Mouse (Mus musculus) limb, embryonic 12.5 days (tissue): ENCODE measurements around the gene Dnah11. TPM values are rescaled to one million over a fixed set of nuclear protein-coding genes. Genes with fewer than 3 reads are reported as not detected.
"Not testable (repeated sequence)": the region's sequence is repeated elsewhere in the genome, so short reads cannot be mapped to it uniquely, and the experiment has no call there.

Experiments used
- ATAC-seq: fragments of 200-750 bp; cut with Nextera tagmentation; 2 replicates; pipeline ENCODE4 v1.8.0; 2017; ENCODE audit warnings: low read depth, moderate TSS enrichment; ENCODE audit not compliant: insufficient number of reproducible peaks, insufficient read depth, low FRiP score, low TSS enrichment
- H3K27ac ChIP-seq: fragments of 300-500 bp; sonication (generic); 2 replicates; pipeline ENCODE4 v1.5.1; 2016; ENCODE audit warnings: mild to moderate bottlenecking, moderate library complexity
- H3K27me3 ChIP-seq: fragments of 300-500 bp; sonication (generic); 2 replicates; pipeline ENCODE4 v1.6.1; 2016; ENCODE audit warnings: mild to moderate bottlenecking, moderate library complexity
- H3K36me3 ChIP-seq: fragments of 300-500 bp; sonication (generic); 2 replicates; pipeline ENCODE4 v1.6.1; 2016; ENCODE audit warnings: mild to moderate bottlenecking, moderate library complexity
- H3K4me1 ChIP-seq: fragments of 300-500 bp; sonication (generic); replicated peaks from 2 replicates; pipeline ENCODE4 v1.6.1; 2016
- H3K4me2 ChIP-seq: fragments of 300-500 bp; sonication (generic); 2 replicates; pipeline ENCODE4 v1.6.1; 2016; ENCODE audit warnings: mild to moderate bottlenecking, moderate library complexity
- H3K4me3 ChIP-seq: fragments of 300-500 bp; sonication (generic); replicated peaks from 2 replicates; pipeline ENCODE4 v1.5.1; 2016; ENCODE audit warnings: mild to moderate bottlenecking
- H3K9ac ChIP-seq: fragments of 300-500 bp; sonication (generic); replicated peaks from 2 replicates; pipeline ENCODE4 v1.6.1; 2016; ENCODE audit warnings: mild to moderate bottlenecking, moderate library complexity
- H3K9me3 ChIP-seq: fragments of 300-500 bp; sonication (generic); 2 replicates; pipeline ENCODE4 v1.6.1; 2016; ENCODE audit warnings: mild to moderate bottlenecking, moderate library complexity
- WGBS: fragments of 180-500 bp; shearing (Covaris S2); methylation state at CpG from one replicate; pipeline ENCODE4 v1.1.7; 2016; 5-methylcytosine and 5-hydroxymethylcytosine counted together
- polyA plus RNA-seq: library from polyadenylated mRNA; unstranded; fragments of >200 nt; fragmentation: Nextera tagmentation; extraction: Ambion mirVana; gene quantifications from 2 replicates; pipeline ENCODE4 v1.2.1, GENCODE M21; 2016

Dnah11 gene
- polyA plus RNA-seq, 1 experiment from 2014 or later: 0.06 TPM

DNA sequence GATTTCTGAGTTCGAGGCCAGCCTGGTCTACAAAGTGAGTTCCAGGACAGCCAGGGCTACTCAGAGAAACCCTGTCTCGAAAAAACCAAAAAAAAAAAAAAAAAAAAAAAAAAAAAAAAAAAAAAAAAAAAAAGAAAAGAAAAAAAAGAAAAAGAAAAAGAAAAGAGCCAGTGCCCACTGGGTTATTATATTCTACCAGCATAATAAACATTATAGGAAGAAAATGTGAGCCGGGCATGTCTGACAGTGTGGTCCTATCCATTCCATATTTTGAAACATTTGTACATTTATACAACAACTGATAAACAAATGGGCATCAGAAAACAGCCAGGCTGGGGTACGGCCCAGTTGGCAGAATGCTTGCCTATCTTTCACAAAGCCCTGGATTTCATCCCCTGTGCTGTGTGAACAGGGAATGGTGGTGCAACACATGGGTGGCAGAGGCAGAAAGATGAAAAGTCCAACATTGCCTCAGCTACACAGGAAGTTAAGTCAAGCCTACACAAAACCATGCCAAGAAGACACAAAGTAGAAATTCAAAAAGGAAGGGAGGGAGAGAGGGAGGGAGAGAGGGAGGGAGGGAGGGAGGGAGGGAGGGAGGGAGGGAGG is 293.5 kb downstream of the Dnah11 start:
- H3K4me1 ChIP-seq, H3K27ac ChIP-seq, H3K4me2 ChIP-seq, H3K9me3 ChIP-seq, ATAC-seq, H3K27me3 ChIP-seq, H3K36me3 ChIP-seq, H3K4me3 ChIP-seq, H3K9ac ChIP-seq: not testable (repeated sequence)
- WGBS: 74% methylated on average over 4 of the region's 4 CpGs

- Histone ChIP-seq H3K9me3 (no peaks in the 10 kb centered on the region), H3K4me1 (no peaks in the 10 kb centered on the region), H3K4me2 (no peak overlapping the region), H3K27ac (no peak overlapping the region), H3K27me3 (no peaks in the 10 kb centered on the region), H3K36me3 (no peaks in the 10 kb centered on the region), H3K9ac (no peak overlapping the region), H3K4me3 (no peak overlapping the region)
- no peak for ATAC-seq
- 84% methylated on average over 8 of the region's 8 CpGs for WGBS
These were observed 295.2 kb downstream of the Dnah11 start for GRCm38 (mm10) chr12:117903671-117904070.

- not testable (repeated sequence) for H3K9me3 ChIP-seq, H3K4me1 ChIP-seq, H3K4me3 ChIP-seq, H3K4me2 ChIP-seq, H3K27me3 ChIP-seq, H3K36me3 ChIP-seq, H3K9ac ChIP-seq, ATAC-seq, H3K27ac ChIP-seq
- WGBS: 83% methylated on average over 2 of the region's 4 CpGs
These were observed 297.5 kb downstream of the Dnah11 start for GRCm38 (mm10) chr12:117901352-117901751.

GRCm38 (mm10) chr12:117900798-117901197 is 298.0 kb downstream of the Dnah11 start:
- not testable (repeated sequence) for ATAC-seq, H3K27me3 ChIP-seq, H3K9ac ChIP-seq, H3K36me3 ChIP-seq, H3K27ac ChIP-seq, H3K9me3 ChIP-seq, H3K4me2 ChIP-seq, H3K4me3 ChIP-seq, H3K4me1 ChIP-seq
- WGBS: 67% methylated on average over 1 of the region's 4 CpGs

DNA sequence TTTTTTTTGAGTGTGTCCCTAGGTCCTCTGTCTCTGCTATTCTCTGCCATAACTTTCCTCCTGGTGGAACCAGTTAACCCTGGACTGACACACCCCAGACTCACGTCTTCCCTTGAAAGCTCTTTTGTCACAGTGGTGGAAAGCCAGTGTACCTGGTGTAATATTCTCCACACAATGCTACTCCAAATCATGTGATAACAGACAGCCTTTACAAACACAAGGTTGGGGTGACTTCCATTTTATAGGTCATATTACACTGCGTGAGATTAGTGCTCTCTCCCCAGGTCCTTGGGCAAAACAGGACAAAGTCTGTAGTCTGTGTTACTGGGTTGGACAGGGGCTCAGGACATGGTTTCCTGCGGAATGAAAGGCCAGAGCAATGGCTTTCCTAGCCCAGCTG is 311.4 kb downstream of the Dnah11 start:
- Histone ChIP-seq H3K9ac (no peak overlapping the region), H3K27me3 (no peaks in the 10 kb centered on the region), H3K36me3 (peaks cover 3% of the 10 kb centered on the region; the same call in 1 of the 2 replicates), H3K4me2 (no peak overlapping the region), H3K27ac (no peak overlapping the region), H3K9me3 (no peaks in the 10 kb centered on the region), H3K4me3 (no peak overlapping the region), H3K4me1 (no peaks in the 10 kb centered on the region)
- ATAC-seq: no peak
- WGBS: 69% methylated on average over 3 of the region's 3 CpGs

DNA sequence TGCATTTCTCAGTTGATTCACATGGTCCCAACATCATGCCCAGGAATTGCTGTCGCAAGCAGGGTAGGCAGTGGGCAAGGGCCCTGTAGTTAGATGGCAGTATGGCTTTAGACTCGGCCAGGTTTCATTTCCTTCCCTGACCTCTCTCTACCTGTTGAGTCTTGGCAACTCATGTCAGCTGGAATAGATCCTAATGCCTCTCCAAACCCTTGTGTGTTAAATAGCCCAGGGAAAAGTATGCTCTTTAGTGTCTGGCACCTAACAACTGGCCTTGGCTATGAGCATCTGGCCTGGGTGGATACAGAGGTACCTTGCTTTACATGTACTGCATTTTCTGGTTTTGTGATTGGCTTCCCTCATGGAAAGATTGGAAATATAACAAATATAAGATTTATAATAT is 314.2 kb downstream of the Dnah11 start:
- ATAC-seq: no peak
- WGBS: 95% methylated on average over 2 of the region's 2 CpGs

GRCm38 (mm10) chr12:117878341-117878740 is 320.5 kb downstream of the Dnah11 start:
- Histone ChIP-seq H3K27ac (no peak overlapping the region), H3K9ac (no peak overlapping the region), H3K4me1 (no peaks in the 10 kb centered on the region), H3K27me3 (no peaks in the 10 kb centered on the region), H3K9me3 (no peaks in the 10 kb centered on the region), H3K4me2 (no peak overlapping the region), H3K4me3 (no peak overlapping the region), H3K36me3 (peaks cover 75% of the 10 kb centered on the region)
- 94% methylated on average over 13 of the region's 13 CpGs for WGBS
- no peak for ATAC-seq

More for the DNA sequence above, 314.2 kb downstream of the Dnah11 start:
- H3K4me2 ChIP-seq: no peak overlapping the region
- H3K9ac ChIP-seq: no peak overlapping the region
- no peak overlapping the region for H3K4me3 ChIP-seq
- no peaks in the 10 kb centered on the region for H3K27me3 ChIP-seq
- no peak overlapping the region for H3K27ac ChIP-seq
- no peaks in the 10 kb centered on the region for H3K9me3 ChIP-seq
- H3K36me3 ChIP-seq: peaks cover 13% of the 10 kb centered on the region; the same call in 1 of the 2 replicates
- H3K4me1 ChIP-seq: no peaks in the 10 kb centered on the region

DNA sequence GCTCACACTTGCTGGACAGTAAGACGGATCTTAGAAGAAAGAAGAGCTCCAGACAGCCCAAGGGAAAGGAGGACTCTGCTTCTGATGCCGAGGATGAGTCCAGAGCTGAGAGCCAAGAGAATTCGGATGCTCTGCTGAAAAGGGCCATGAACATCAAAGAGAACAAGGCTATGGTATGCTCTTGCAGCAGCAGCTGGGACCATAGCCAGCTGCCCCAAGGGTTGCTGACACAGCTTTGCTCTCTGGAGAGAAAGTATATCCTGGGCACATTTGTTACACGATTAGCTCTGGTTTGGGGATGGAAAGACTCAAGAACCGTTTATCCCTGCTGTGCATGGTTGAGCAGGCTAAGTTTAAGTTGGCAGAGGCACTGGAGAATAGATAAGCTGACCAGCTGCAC is 326.6 kb downstream of the Dnah11 start:
- no peak overlapping the region for H3K27ac ChIP-seq
- 84% methylated on average over 5 of the region's 5 CpGs for WGBS

DNA sequence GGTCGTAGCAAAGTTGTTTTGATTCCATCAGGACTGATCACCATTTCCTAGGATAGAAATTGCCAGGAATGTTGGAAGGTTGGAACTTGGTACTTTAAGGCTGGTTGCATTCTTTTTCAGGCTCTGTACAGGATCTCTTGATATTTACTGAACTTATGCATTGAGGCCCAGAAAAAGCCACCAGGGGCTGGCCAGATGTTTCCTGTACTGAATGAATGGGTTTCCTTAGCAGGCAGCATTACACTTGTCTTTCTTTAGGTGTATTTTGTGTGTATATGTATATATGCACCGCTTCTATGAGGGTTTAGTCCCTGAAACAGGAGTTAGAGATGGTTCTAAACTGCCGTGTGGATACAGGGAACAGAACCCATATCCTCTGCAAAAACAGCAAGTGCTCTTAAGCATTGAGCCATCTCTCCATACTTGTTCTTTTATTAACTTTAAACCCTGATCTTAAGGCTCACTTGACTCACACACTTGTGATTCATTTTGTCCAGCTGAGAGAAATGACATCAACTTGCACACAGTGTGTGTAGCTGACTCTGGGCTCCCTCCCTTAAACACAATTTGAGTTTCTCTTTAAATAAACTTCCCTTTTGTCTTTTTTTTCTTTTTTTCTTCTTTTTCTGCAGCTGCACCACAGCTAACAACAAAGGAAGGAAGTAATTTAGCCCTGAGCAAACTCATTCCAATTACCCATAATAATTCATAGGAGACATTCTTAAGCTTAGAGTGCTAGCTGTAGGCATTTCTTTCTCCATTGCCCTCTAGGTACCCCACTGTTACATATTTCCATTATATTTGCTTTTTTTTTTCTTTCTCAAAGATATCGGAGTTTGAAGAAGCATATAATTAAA is 330.9 kb downstream of the Dnah11 start:
- Histone ChIP-seq H3K4me2 (no peak overlapping the region), H3K4me3 (no peak overlapping the region), H3K36me3 (peaks cover 67% of the 10 kb centered on the region), H3K27me3 (no peaks in the 10 kb centered on the region), H3K4me1 (peaks cover 16% of the 10 kb centered on the region), H3K9me3 (peaks cover 14% of the 10 kb centered on the region), H3K9ac (no peak overlapping the region), H3K27ac (peak overlapping the region; percentile 75)
- WGBS: 80% methylated on average over 4 of the region's 4 CpGs
- ATAC-seq: no peak

More for the DNA sequence above, 326.6 kb downstream of the Dnah11 start:
- peaks cover 89% of the 10 kb centered on the region for H3K36me3 ChIP-seq
- peaks cover 14% of the 10 kb centered on the region for H3K9me3 ChIP-seq
- H3K9ac ChIP-seq: no peak overlapping the region
- H3K4me2 ChIP-seq: no peak overlapping the region
- no peak overlapping the region for H3K4me3 ChIP-seq
- no peak for ATAC-seq
- peaks cover 4% of the 10 kb centered on the region; the same call in 1 of the 2 replicates for H3K4me1 ChIP-seq
- H3K27me3 ChIP-seq: no peaks in the 10 kb centered on the region

GRCm38 (mm10) chr12:117862655-117863054 is 336.2 kb downstream of the Dnah11 start:
- Histone ChIP-seq H3K27me3 (no peaks in the 10 kb centered on the region), H3K4me1 (peaks cover 22% of the 10 kb centered on the region), H3K9me3 (no peaks in the 10 kb centered on the region), H3K9ac (no peak overlapping the region), H3K27ac (no peak overlapping the region), H3K4me2 (no peak overlapping the region), H3K4me3 (no peak overlapping the region), H3K36me3 (peaks cover 26% of the 10 kb centered on the region)
- 84% methylated on average over 5 of the region's 5 CpGs for WGBS
- ATAC-seq: no peak

GRCm38 (mm10) chr12:117861249-117861648 is 337.6 kb downstream of the Dnah11 start:
- Histone ChIP-seq H3K27ac (no peak overlapping the region), H3K36me3 (peaks cover 13% of the 10 kb centered on the region), H3K4me3 (no peak overlapping the region), H3K27me3 (no peaks in the 10 kb centered on the region), H3K4me1 (peaks cover 12% of the 10 kb centered on the region), H3K4me2 (no peak overlapping the region), H3K9ac (no peak overlapping the region), H3K9me3 (no peaks in the 10 kb centered on the region)
- WGBS: 73% methylated on average over 3 of the region's 3 CpGs
- no peak for ATAC-seq
